Mouse (Mus musculus) midbrain, postnatal 0 days (tissue): ENCODE measurements at regions not wholly inside any gene's neighbourhood (a gene's known extent, or its start where the extent isn't known, plus 50 kb on each side); places are given as distances from the start of the nearest gene placed in this dataset.

Source experiments
- ATAC-seq: fragments of 200-750 bp; cut with Nextera tagmentation; 2 replicates; pipeline ENCODE4 v1.8.0; 2017; ENCODE audit warnings: moderate number of reproducible peaks, mild to moderate bottlenecking, moderate TSS enrichment, moderate library complexity; ENCODE audit not compliant: low FRiP score
- DNase-seq: peaks from one replicate; pipeline ENCODE4 v3.0.0-alpha.2; 2015; ENCODE audit warnings: low spot score
- H3K27ac ChIP-seq: fragments of 300-500 bp; sonication (generic); 2 replicates; pipeline ENCODE4 v1.5.1; 2014; ENCODE audit warnings: low read depth, mild to moderate bottlenecking, low read length, mixed read lengths
- H3K27me3 ChIP-seq: fragments of 300-500 bp; sonication (generic); 2 replicates; pipeline ENCODE4 v1.6.1; 2014; ENCODE audit warnings: low read length, control low read depth, mixed read lengths; ENCODE audit not compliant: insufficient read depth
- H3K36me3 ChIP-seq: fragments of 300-500 bp; sonication (generic); 2 replicates; pipeline ENCODE4 v1.6.1; 2014; ENCODE audit warnings: low read length, control low read depth, mixed read lengths; ENCODE audit not compliant: insufficient read depth
- H3K4me1 ChIP-seq: fragments of 300-500 bp; sonication (generic); 2 replicates; pipeline ENCODE4 v1.6.1; 2014; ENCODE audit warnings: mild to moderate bottlenecking, control low read depth, antibody characterized with exemption, low read length, mixed read lengths; ENCODE audit not compliant: insufficient read depth
- H3K4me2 ChIP-seq: fragments of 300-500 bp; sonication (generic); 2 replicates; pipeline ENCODE4 v1.6.1; 2014; ENCODE audit warnings: low read depth, mild to moderate bottlenecking, low read length, mixed read lengths; ENCODE audit not compliant: poor library complexity, severe bottlenecking
- H3K4me3 ChIP-seq: fragments of 300-500 bp; sonication (generic); 2 replicates; pipeline ENCODE4 v1.5.1; 2014; ENCODE audit warnings: low read depth, mild to moderate bottlenecking, low read length, moderate library complexity
- H3K9ac ChIP-seq: fragments of 300-500 bp; sonication (generic); replicated peaks from 2 replicates; pipeline ENCODE4 v1.6.1; 2014; ENCODE audit warnings: mild to moderate bottlenecking, low read length, moderate library complexity, mixed read lengths; ENCODE audit not compliant: poor library complexity, severe bottlenecking
- H3K9me3 ChIP-seq: fragments of 300-500 bp; sonication (generic); 2 replicates; pipeline ENCODE4 v1.6.1; 2016; ENCODE audit warnings: low read length, control low read depth
- CTCF ChIP-seq: IDR thresholded peaks from 2 replicates; pipeline ENCODE4 v1.5.1; 2016; ENCODE audit warnings: antibody characterized with exemption, mild to moderate bottlenecking
- WGBS: fragments of 180-500 bp; shearing (Covaris S2); extraction: QIAGEN DNeasy Blood & Tissue Kit; methylation state at CpG from one replicate; pipeline ENCODE4 v1.1.7; 2014; 5-methylcytosine and 5-hydroxymethylcytosine counted together

- no peak for TF ChIP-seq CTCF
- H3K9ac ChIP-seq, result no peak overlapping the region
- DNase-seq (peak; percentile 66), ATAC-seq (peak; percentile 47; the same call in 1 of the 2 replicates)
- no peaks in the 10 kb centered on the region for H3K9me3 ChIP-seq
- H3K27ac ChIP-seq, result no peak overlapping the region
- H3K4me1 ChIP-seq, result no peaks in the 10 kb centered on the region
- WGBS, result 75% methylated on average over 5 of the region's 5 CpGs
- H3K4me3 ChIP-seq, result no peak overlapping the region
- no peak overlapping the region for H3K4me2 ChIP-seq
- no peaks in the 10 kb centered on the region for H3K27me3 ChIP-seq
- H3K36me3 ChIP-seq, result no peaks in the 10 kb centered on the region
Observed at GRCm38 (mm10) chr1:177645897-177646535, 83.6 kb upstream of the 1700016C15Rik start.

- Histone ChIP-seq H3K27me3 (no peaks in the 10 kb centered on the region), H3K9me3 (no peaks in the 10 kb centered on the region), H3K4me3 (no peak overlapping the region), H3K27ac (no peak overlapping the region), H3K9ac (no peak overlapping the region), H3K4me1 (no peaks in the 10 kb centered on the region), H3K36me3 (no peaks in the 10 kb centered on the region), H3K4me2 (no peak overlapping the region)
- 82% methylated on average over 1 of the region's 1 CpGs for WGBS
- no peak for TF ChIP-seq CTCF
- ATAC-seq, result no peak
- DNase-seq, result no peak
Observed at GRCm38 (mm10) chr1:177647876-177648275, 81.7 kb upstream of the 1700016C15Rik start.

DNA sequence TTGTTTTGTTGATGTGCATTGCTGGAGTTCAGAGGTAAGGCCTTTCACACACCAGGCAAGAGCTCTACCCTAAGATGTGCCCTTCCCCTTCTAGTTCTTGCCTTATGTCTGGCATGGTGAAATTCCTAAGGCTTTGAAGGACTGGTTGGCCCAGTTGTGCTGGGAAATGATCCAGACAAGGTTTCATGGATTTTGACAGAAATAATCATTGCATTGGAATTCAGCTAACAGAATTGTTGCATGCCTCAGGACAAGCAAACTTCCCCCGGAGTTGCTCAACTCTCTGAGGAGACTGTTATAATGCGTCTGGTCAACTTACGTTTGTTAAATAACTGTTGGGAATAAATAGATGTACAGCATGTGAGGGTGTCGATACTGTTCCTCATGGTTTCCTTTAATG, 80.6 kb upstream of the 1700016C15Rik start:
- no peak overlapping the region for H3K4me3 ChIP-seq
- no peaks in the 10 kb centered on the region for H3K4me1 ChIP-seq
- no peak overlapping the region for H3K9ac ChIP-seq
- no peaks in the 10 kb centered on the region for H3K9me3 ChIP-seq
- no peak for ATAC-seq
- no peak overlapping the region for H3K27ac ChIP-seq
- TF ChIP-seq CTCF, result no peak
- no peak for DNase-seq
- H3K27me3 ChIP-seq, result no peaks in the 10 kb centered on the region
- 84% methylated on average over 4 of the region's 4 CpGs for WGBS
- H3K36me3 ChIP-seq, result no peaks in the 10 kb centered on the region
- no peak overlapping the region for H3K4me2 ChIP-seq

GRCm38 (mm10) chr1:177651219-177651618, 78.4 kb upstream of the 1700016C15Rik start:
- Histone ChIP-seq H3K9me3 (no peaks in the 10 kb centered on the region), H3K9ac (no peak overlapping the region), H3K36me3 (no peaks in the 10 kb centered on the region), H3K4me1 (no peaks in the 10 kb centered on the region), H3K27ac (no peak overlapping the region), H3K4me3 (no peak overlapping the region), H3K4me2 (no peak overlapping the region), H3K27me3 (no peaks in the 10 kb centered on the region)
- DNase-seq (no peak), ATAC-seq (no peak)
- 62% methylated on average over 5 of the region's 5 CpGs for WGBS
- TF ChIP-seq CTCF, result no peak

DNA sequence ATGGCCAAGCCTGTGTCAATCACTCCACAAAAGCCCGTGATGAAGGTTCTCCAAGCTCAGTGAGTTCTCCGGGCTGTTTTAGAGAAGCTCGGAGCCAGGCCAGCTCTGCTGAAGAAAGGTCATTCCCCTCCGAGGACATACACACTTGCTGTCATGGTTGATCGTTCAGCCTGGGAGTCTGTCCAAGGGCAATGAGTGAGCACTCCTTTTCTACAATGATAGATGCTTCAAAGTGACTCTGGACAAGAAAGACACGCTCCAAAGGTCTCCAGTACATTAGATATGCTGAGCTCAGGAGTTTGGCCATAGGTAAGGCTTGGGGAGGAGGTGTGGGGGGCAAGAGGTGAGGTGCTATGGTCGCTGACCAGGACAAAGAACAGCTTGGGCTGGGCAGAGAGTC, 66.5 kb upstream of the 1700016C15Rik start:
- H3K27ac ChIP-seq, result no peak overlapping the region
- H3K4me3 ChIP-seq, result no peak overlapping the region
- no peaks in the 10 kb centered on the region for H3K36me3 ChIP-seq
- ATAC-seq (no peak), DNase-seq (no peak)
- WGBS, result 79% methylated on average over 7 of the region's 7 CpGs
- H3K9ac ChIP-seq, result no peak overlapping the region
- H3K4me2 ChIP-seq, result no peak overlapping the region
- no peaks in the 10 kb centered on the region for H3K27me3 ChIP-seq
- no peak for TF ChIP-seq CTCF
- no peaks in the 10 kb centered on the region for H3K9me3 ChIP-seq
- H3K4me1 ChIP-seq, result no peaks in the 10 kb centered on the region

DNA sequence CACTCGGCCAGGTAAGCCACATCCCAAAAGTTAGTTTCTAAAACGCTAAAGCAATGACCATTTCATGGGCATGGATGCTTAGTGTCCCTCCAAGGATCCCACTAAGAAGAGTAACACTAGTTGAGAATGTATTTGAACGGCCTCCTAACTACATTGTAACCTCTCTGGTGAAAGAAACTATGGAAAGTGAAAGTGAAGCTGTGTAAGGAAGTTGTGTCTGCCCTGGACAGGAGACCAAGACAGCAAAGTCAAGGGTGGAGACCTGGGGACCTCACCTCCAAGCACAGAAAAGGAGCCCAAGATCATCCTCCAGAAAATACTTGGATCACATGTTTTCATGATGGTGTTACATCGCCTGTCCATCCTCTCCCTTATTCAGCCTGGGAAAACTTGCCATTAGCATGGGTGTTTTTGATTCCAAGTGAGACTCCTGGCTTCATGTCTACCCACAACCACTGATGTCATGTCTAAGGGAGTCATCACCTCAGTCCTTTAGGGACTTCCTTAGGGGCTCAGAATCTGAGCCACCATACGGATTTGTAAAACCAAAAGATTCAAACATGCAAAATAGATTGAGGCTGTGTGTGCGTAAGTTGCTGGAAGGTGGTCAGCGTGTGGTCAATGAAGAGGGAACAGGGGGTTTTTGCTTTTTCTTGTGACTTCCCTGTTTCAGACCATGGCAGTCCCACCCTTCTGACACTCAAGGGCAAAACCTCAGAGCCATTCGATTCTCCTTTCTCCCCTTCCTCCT, 62.4 kb upstream of the 1700016C15Rik start:
- DNase-seq (no peak), ATAC-seq (no peak)
- Histone ChIP-seq H3K4me2 (no peak overlapping the region), H3K9ac (no peak overlapping the region), H3K27ac (no peak overlapping the region), H3K4me3 (no peak overlapping the region), H3K36me3 (no peaks in the 10 kb centered on the region), H3K9me3 (no peaks in the 10 kb centered on the region), H3K27me3 (no peaks in the 10 kb centered on the region), H3K4me1 (no peaks in the 10 kb centered on the region)
- TF ChIP-seq CTCF, result no peak
- WGBS, result 88% methylated on average over 8 of the region's 8 CpGs
